Mouse (Mus musculus): Measurements from ENCODE around the gene Hsd11b1.
A peak's percentile ranks its signal among the peaks of the same experiment; 100 is the strongest.

- peak; percentile 76 for TF ChIP-seq CTCF (IDR thresholded peaks at IDR 0.05)
- no peak; the same call in 1 of the 2 replicates for TF ChIP-seq EP300 (IDR thresholded peaks at IDR 0.05)
Measured at GRCm38 (mm10) chr1:193255488-193256288, 8.2 kb downstream of the Hsd11b1 start.
